Mouse (Mus musculus): Measurements from ENCODE around the gene Sec24d. TPM values are rescaled to one million over a fixed set of nuclear protein-coding genes. Genes with fewer than 3 reads are reported as not detected.
"Not testable (repeated sequence)": the region's sequence is repeated elsewhere in the genome, so short reads cannot be mapped to it uniquely, and the experiment has no call there.

The Sec24d gene
- polyA plus RNA-seq, 1 experiment from 2014 or later, result 91.2 TPM

DNA sequence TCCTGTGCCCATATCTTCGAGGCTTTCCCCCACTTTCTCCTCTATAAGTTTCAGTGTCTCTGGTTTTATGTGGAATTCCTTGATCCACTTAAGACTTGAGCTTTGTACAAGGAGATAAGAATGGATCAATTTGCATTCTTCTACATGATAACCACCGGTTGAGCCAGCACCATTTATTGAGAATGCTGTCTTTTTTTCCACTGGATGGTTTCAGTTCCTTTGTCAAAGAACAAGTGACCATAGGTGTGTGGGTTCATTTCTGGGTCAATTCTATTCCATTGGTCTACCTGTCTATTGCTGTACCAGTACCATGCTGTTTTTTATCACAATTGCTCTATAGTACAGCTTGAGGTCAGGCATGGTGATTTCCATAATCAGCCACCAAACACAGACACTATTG lies 99.6 kb downstream of the Sec24d start:
- H3K4me2 ChIP-seq (ENCODE audit: low read depth, low read length); H3K27ac ChIP-seq (ENCODE audit: low read length); H3K27me3 ChIP-seq (replicated peaks; ENCODE audit: control insufficient read depth, insufficient read depth, low read length); H3K4me3 ChIP-seq (ENCODE audit: low read length); H3K4me1 ChIP-seq (ENCODE audit: control insufficient read depth, insufficient read depth, low read length); ATAC-seq; H3K9me3 ChIP-seq (ENCODE audit: control insufficient read depth, low read length); H3K9ac ChIP-seq (ENCODE audit: low read depth, low read length): not testable (repeated sequence)
- peaks cover 21% of the 10 kb centered on the region for H3K36me3 ChIP-seq (ENCODE audit: control insufficient read depth, insufficient read depth, low read length)
- WGBS, result 70% methylated on average over 2 of the region's 2 CpGs

DNA sequence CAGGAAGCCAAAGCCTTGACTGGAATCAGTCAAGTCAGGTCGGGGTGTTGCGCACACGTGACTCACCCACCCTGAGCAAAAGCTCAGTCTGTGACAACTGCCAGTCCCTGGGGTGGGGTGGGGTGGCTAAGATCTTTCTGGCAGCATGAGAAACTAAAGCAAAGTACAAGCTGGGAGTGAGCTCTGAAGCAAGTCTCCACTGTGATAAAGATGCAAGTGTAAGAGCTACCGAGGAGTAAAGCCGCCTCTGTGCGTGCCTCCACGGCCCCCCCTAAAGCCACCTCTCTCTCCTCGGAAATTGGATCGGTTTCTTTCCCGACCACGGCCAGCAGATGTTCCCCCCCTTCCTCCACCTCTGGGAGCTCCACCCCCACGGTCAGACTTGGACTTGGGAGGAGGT lies 101.9 kb downstream of the Sec24d start:
- Histone ChIP-seq H3K4me3 (ENCODE audit: low read length) (no peak overlapping the region), H3K4me1 (ENCODE audit: control insufficient read depth, insufficient read depth, low read length) (no peaks in the 10 kb centered on the region), H3K9ac (ENCODE audit: low read depth, low read length) (no peak overlapping the region), H3K36me3 (ENCODE audit: control insufficient read depth, insufficient read depth, low read length) (peaks cover 21% of the 10 kb centered on the region), H3K27me3 (replicated peaks; ENCODE audit: control insufficient read depth, insufficient read depth, low read length) (no peaks in the 10 kb centered on the region), H3K4me2 (ENCODE audit: low read depth, low read length) (no peak overlapping the region), H3K9me3 (ENCODE audit: control insufficient read depth, low read length) (no peaks in the 10 kb centered on the region), H3K27ac (ENCODE audit: low read length) (no peak overlapping the region)
- 77% methylated on average over 12 of the region's 12 CpGs for WGBS
- ATAC-seq, result no peak

DNA sequence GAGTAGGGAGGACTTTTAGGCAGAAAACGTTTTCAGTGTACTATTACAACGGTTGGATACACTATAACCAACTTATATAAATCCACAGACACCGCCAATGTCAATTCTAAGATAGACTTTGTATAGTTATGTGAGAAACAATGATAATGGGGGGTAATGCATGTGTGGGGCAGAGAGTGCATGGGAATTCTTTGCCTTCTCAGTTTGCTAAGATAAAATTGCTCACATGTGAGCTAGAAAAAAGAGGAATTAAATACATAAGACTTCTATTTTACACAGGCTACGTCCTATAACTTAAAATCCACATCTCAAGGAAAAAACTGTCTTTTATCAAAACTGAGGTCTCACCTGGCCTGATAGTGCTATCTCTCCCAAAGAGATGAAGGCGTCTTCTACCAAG lies 103.7 kb downstream of the Sec24d start:
- Histone ChIP-seq H3K27me3 (replicated peaks; ENCODE audit: control insufficient read depth, insufficient read depth, low read length) (no peaks in the 10 kb centered on the region), H3K36me3 (ENCODE audit: control insufficient read depth, insufficient read depth, low read length) (peaks cover 13% of the 10 kb centered on the region; the same call in 1 of the 2 replicates), H3K27ac (ENCODE audit: low read length) (no peak overlapping the region), H3K4me1 (ENCODE audit: control insufficient read depth, insufficient read depth, low read length) (no peaks in the 10 kb centered on the region), H3K4me3 (ENCODE audit: low read length) (no peak overlapping the region), H3K9me3 (ENCODE audit: control insufficient read depth, low read length) (no peaks in the 10 kb centered on the region), H3K9ac (ENCODE audit: low read depth, low read length) (no peak overlapping the region), H3K4me2 (ENCODE audit: low read depth, low read length) (no peak overlapping the region)
- no peak for ATAC-seq
- 91% methylated on average over 5 of the region's 5 CpGs for WGBS

DNA sequence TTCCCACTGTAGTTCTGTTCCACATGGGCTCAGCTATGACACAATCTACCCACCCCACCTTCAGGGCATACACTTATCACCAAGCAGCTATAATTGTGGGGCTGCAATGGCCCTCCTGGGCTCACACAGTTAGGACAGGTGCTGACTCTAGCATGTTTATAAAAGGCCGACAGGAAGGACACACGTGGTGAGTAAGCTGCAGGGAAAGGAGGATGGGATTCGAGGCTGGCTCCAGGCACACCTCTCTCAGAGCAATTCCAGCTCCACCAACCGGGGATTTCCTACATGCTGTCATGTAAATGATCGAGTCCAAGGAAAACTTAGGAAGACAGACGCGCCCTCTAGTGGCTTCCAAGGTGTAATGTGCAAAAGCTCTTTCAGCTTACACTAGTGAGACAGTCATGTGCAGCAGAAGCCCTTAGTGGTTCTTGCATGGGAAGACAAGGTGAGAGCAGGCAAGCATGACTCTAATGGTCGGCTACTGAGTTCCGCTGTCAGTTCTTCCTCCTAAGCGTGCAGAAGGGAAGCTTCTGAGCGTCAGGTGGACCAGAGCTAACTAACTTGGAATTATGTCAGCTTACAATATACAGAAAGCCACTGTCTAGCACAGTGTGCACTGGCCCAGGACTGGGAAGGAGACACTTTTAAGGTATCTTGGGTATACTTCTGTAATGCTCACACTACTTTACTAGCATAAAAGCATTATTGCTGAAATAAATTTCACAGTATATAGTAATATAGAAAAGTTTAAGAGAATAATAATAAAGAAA lies 104.7 kb downstream of the Sec24d start:
- H3K4me1 ChIP-seq (ENCODE audit: control insufficient read depth, insufficient read depth, low read length), result no peaks in the 10 kb centered on the region
- H3K27ac ChIP-seq (ENCODE audit: low read length), result no peak overlapping the region; the same call in 1 of the 2 replicates
- no peak overlapping the region for H3K9ac ChIP-seq (ENCODE audit: low read depth, low read length)
- WGBS, result 33% methylated on average over 11 of the region's 11 CpGs
- H3K4me2 ChIP-seq (ENCODE audit: low read depth, low read length), result no peak overlapping the region
- H3K4me3 ChIP-seq (ENCODE audit: low read length), result no peak overlapping the region
- no peaks in the 10 kb centered on the region for H3K27me3 ChIP-seq (replicated peaks; ENCODE audit: control insufficient read depth, insufficient read depth, low read length)
- ATAC-seq, result peak; percentile 87
- H3K9me3 ChIP-seq (ENCODE audit: control insufficient read depth, low read length), result no peaks in the 10 kb centered on the region
- H3K36me3 ChIP-seq (ENCODE audit: control insufficient read depth, insufficient read depth, low read length), result peaks cover 8% of the 10 kb centered on the region; the same call in 1 of the 2 replicates

DNA sequence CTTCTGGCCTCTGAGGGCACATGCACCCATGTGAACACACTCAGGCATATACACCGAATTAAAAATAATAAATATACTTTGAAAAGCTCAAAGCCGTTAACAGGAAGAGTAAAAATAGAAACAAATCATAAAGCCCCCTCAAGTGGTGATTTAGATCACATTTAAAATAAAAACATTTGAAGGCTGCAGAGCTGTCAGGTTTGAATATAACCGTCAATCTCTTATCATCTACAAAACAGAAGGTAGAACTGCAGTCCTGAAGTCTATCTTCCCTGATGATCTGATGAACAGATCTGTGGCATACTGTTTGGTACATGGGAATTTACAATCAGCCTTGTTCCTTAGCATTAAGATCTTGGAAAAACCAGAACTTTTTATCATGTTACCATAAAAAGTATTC lies 109.3 kb downstream of the Sec24d start:
- ATAC-seq, result no peak
- Histone ChIP-seq H3K27ac (ENCODE audit: low read length) (no peak overlapping the region), H3K4me2 (ENCODE audit: low read depth, low read length) (no peak overlapping the region), H3K4me3 (ENCODE audit: low read length) (no peak overlapping the region), H3K9me3 (ENCODE audit: control insufficient read depth, low read length) (no peaks in the 10 kb centered on the region), H3K4me1 (ENCODE audit: control insufficient read depth, insufficient read depth, low read length) (no peaks in the 10 kb centered on the region), H3K27me3 (replicated peaks; ENCODE audit: control insufficient read depth, insufficient read depth, low read length) (no peaks in the 10 kb centered on the region), H3K36me3 (ENCODE audit: control insufficient read depth, insufficient read depth, low read length) (peaks cover 7% of the 10 kb centered on the region), H3K9ac (ENCODE audit: low read depth, low read length) (no peak overlapping the region)
- 94% methylated on average over 3 of the region's 3 CpGs for WGBS

DNA sequence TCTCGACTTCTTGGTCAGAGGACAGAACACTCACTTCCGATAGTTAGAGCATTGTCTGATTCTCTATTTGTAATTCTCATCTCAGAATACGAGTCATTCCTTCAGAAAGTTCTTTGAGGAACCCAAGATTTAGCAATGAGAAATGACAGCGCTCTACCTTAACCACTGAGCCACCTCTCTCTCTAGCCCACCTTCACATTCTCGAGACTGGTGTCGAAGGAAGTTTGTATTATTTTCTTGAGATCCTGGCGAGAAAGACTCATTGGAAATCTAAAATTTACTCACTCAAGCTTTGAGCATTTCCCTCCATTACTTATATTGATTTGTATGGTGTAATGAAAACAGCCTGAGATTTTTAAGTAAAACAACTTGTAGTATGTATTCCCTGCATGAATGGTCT lies 117.2 kb downstream of the Sec24d start:
- H3K4me2 ChIP-seq (ENCODE audit: low read depth, low read length), result peak overlapping the region; percentile 11; the same call in 1 of the 2 replicates
- peaks cover 8% of the 10 kb centered on the region; the same call in 1 of the 2 replicates for H3K4me1 ChIP-seq (ENCODE audit: control insufficient read depth, insufficient read depth, low read length)
- H3K9me3 ChIP-seq (ENCODE audit: control insufficient read depth, low read length), result no peaks in the 10 kb centered on the region
- H3K27ac ChIP-seq (ENCODE audit: low read length), result no peak overlapping the region
- H3K4me3 ChIP-seq (ENCODE audit: low read length), result peak overlapping the region; percentile 82; the same call in 1 of the 2 replicates
- WGBS, result 91% methylated on average over 7 of the region's 7 CpGs
- peak overlapping the region; percentile 21; the same call in 1 of the 2 replicates for H3K9ac ChIP-seq (ENCODE audit: low read depth, low read length)
- peaks cover 7% of the 10 kb centered on the region for H3K36me3 ChIP-seq (ENCODE audit: control insufficient read depth, insufficient read depth, low read length)
- no peaks in the 10 kb centered on the region for H3K27me3 ChIP-seq (replicated peaks; ENCODE audit: control insufficient read depth, insufficient read depth, low read length)
- ATAC-seq, result no peak

DNA sequence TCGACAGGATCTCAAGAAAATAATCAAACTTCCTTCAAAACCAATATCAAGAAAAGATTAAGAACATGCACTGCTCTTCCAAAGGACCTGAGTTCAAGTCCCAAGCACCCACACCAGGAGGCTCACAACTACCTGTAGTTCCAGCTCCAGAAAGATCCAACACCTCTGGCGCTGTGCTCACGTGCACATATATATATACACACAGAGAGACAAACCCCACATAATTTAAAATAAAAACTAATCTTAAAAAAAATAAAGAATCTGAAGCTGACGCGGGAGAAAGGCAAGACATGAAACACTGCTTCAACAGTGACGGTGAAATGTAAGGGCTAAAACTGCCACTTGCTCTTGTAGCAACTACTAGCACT lies 117.8 kb downstream of the Sec24d start:
- Histone ChIP-seq H3K9me3 (ENCODE audit: control insufficient read depth, low read length) (no peaks in the 10 kb centered on the region), H3K4me3 (ENCODE audit: low read length) (peak overlapping the region; percentile 82), H3K27ac (ENCODE audit: low read length) (peak overlapping the region; percentile 96), H3K36me3 (ENCODE audit: control insufficient read depth, insufficient read depth, low read length) (peaks cover 7% of the 10 kb centered on the region), H3K4me2 (ENCODE audit: low read depth, low read length) (peak overlapping the region; percentile 76), H3K27me3 (replicated peaks; ENCODE audit: control insufficient read depth, insufficient read depth, low read length) (no peaks in the 10 kb centered on the region), H3K9ac (ENCODE audit: low read depth, low read length) (peak overlapping the region; percentile 77), H3K4me1 (ENCODE audit: control insufficient read depth, insufficient read depth, low read length) (peaks cover 8% of the 10 kb centered on the region; the same call in 1 of the 2 replicates)
- 14% methylated on average over 6 of the region's 6 CpGs for WGBS
- ATAC-seq, result peak; percentile 19; the same call in 1 of the 2 replicates

DNA sequence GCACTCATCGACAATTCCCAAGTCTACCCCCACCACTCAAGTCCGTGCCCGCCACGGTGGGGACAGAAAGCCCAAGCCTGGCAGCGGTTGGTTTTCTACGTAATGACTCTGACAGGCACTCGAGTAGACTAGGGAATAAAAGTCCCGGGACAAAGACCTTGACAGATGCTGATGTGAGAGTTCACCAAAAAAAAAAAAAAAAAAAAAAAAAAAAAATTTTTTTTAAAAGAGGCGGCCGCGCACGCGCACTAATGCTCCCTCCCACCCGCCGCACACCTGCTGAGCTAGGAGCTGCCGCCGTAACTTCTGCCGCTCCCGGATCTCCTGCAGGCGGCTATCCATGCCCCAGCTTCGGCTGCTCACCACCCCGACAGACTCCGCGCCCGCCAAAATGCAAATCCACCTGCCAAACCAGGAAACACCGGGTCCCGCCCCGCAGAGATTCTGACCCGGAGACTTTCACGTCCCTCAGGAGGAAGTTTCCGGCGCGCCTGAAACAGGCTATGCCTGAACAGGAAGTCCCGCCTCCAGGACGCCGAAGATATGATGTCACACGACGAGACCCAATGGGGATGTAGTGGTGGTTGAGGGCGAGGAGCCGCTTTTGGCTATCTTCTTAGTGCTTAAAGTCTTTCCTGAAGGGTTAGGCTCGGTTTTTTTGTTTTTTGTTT lies 118.4 kb downstream of the Sec24d start, which contains the start of gene Mettl14:
TSS of gene Mettl14 (minus strand) at position 623 of the 671 bp plus-strand sequence.
- ATAC-seq, result peak; percentile 100
- peaks cover 7% of the 10 kb centered on the region for H3K36me3 ChIP-seq (ENCODE audit: control insufficient read depth, insufficient read depth, low read length)
- H3K9me3 ChIP-seq (ENCODE audit: control insufficient read depth, low read length), result no peaks in the 10 kb centered on the region
- peak within 1 kb of the TSS; percentile 77 for H3K9ac ChIP-seq (ENCODE audit: low read depth, low read length)
- H3K27ac ChIP-seq (ENCODE audit: low read length), result peak within 1 kb of the TSS; percentile 96
- peaks cover 8% of the 10 kb centered on the region; the same call in 1 of the 2 replicates for H3K4me1 ChIP-seq (ENCODE audit: control insufficient read depth, insufficient read depth, low read length)
- no peaks in the 10 kb centered on the region for H3K27me3 ChIP-seq (replicated peaks; ENCODE audit: control insufficient read depth, insufficient read depth, low read length)
- peak within 1 kb of the TSS; percentile 82 for H3K4me3 ChIP-seq (ENCODE audit: low read length)
- WGBS, result under 1% methylated on average over 41 of the region's 41 CpGs
- H3K4me2 ChIP-seq (ENCODE audit: low read depth, low read length), result peak within 1 kb of the TSS; percentile 76

DNA sequence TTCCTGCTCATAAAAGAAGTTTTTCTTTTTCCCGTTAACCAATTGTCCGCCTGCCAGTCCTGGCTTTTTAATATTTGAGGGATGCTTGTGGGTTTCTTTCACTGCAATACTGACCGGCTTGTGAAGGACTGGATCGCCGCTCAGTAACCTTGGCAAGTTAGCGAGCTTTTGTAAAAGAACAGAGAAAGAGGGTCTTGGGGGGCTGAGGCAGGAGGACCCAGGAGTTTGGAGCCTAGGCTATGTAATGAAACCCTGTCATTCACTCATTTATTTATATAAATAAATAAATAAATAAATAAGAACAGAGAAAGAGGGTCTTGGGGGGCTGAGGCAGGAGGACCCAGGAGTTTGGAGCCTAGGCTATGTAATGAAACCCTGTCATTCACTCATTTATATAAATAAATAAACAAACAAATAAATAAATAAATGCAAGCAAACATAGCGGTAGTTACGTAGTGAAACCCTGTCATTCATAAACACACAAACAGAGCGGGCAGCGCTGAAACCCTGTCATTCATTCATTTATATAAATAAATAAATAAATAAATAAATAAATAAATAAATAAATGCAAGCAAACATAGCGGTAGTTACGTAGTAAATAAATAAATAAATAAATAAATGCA lies 119.0 kb downstream of the Sec24d start:
- Histone ChIP-seq H3K4me2 (ENCODE audit: low read depth, low read length) (peak overlapping the region; percentile 53), H3K4me3 (ENCODE audit: low read length) (peak overlapping the region; percentile 82), H3K9ac (ENCODE audit: low read depth, low read length) (peak overlapping the region; percentile 77; the same call in 1 of the 2 replicates), H3K27ac (ENCODE audit: low read length) (peak overlapping the region; percentile 96)
- WGBS, result 16% methylated on average over 12 of the region's 12 CpGs
- H3K9me3 ChIP-seq (ENCODE audit: control insufficient read depth, low read length); H3K4me1 ChIP-seq (ENCODE audit: control insufficient read depth, insufficient read depth, low read length); H3K36me3 ChIP-seq (ENCODE audit: control insufficient read depth, insufficient read depth, low read length); H3K27me3 ChIP-seq (replicated peaks; ENCODE audit: control insufficient read depth, insufficient read depth, low read length): not testable (repeated sequence)
- ATAC-seq, result peak; percentile 78
